Mouse (Mus musculus) c-Kit-positive CD71-positive TER-119-positive erythroid progenitor cells, embryonic 14.5 days (primary cell): ENCODE measurements around the gene Gnb4.

Experiments used
- DNase-seq: peaks from one replicate; pipeline ENCODE4 v3.0.0-alpha.2; 2013; ENCODE audit warnings: low spot score

Gnb4 gene

GRCm38 (mm10) chr3:32616331-32617052 is at the start of gene Gnb4:
Gene Gnb4 (minus strand): TSS chr3:32616585.
- DNase-seq, result no peak

- no peak for DNase-seq
Observed at GRCm38 (mm10) chr3:32661556-32661930, 45.2 kb upstream of the Gnb4 start.

- DNase-seq, result no peak
Observed at GRCm38 (mm10) chr3:32660831-32661555, 44.6 kb upstream of the Gnb4 start.

- DNase-seq, result no peak
Observed at GRCm38 (mm10) chr3:32660276-32660675, 43.9 kb upstream of the Gnb4 start.

- DNase-seq, result no peak
Observed at GRCm38 (mm10) chr3:32659506-32659905, 43.1 kb upstream of the Gnb4 start.

GRCm38 (mm10) chr3:32658821-32659220 is 42.4 kb upstream of the Gnb4 start:
- DNase-seq, result no peak

GRCm38 (mm10) chr3:32658401-32658800 is 42.0 kb upstream of the Gnb4 start:
- DNase-seq, result no peak

- no peak for DNase-seq
Observed at GRCm38 (mm10) chr3:32656398-32656994, 40.1 kb upstream of the Gnb4 start.

GRCm38 (mm10) chr3:32655994-32656393 is 39.6 kb upstream of the Gnb4 start:
- no peak for DNase-seq

GRCm38 (mm10) chr3:32652739-32653138 is 36.4 kb upstream of the Gnb4 start:
- no peak for DNase-seq

- DNase-seq, result no peak
Observed at GRCm38 (mm10) chr3:32649284-32649683, 32.9 kb upstream of the Gnb4 start.

- no peak for DNase-seq
Observed at GRCm38 (mm10) chr3:32646918-32647317, 30.5 kb upstream of the Gnb4 start.

GRCm38 (mm10) chr3:32644751-32645150 is 28.4 kb upstream of the Gnb4 start:
- DNase-seq, result no peak

- DNase-seq, result no peak
Observed at GRCm38 (mm10) chr3:32642116-32642515, 25.7 kb upstream of the Gnb4 start.

GRCm38 (mm10) chr3:32638240-32638639 is 21.9 kb upstream of the Gnb4 start:
- DNase-seq, result no peak

- DNase-seq, result no peak
Observed at GRCm38 (mm10) chr3:32632760-32633264, 16.4 kb upstream of the Gnb4 start.

- DNase-seq, result no peak
Observed at GRCm38 (mm10) chr3:32630210-32630609, 13.8 kb upstream of the Gnb4 start.

- DNase-seq, result no peak
Observed at GRCm38 (mm10) chr3:32628141-32628540, 11.8 kb upstream of the Gnb4 start.

- no peak for DNase-seq
Observed at GRCm38 (mm10) chr3:32622106-32622505, 5.7 kb upstream of the Gnb4 start.

GRCm38 (mm10) chr3:32621658-32622057 is 5.3 kb upstream of the Gnb4 start:
- DNase-seq, result no peak

GRCm38 (mm10) chr3:32617053-32617642 is 763 bp upstream of the Gnb4 start:
- DNase-seq, result no peak

GRCm38 (mm10) chr3:32616006-32616330 is 417 bp downstream of the Gnb4 start:
- no peak for DNase-seq

GRCm38 (mm10) chr3:32615376-32615775 is 1.0 kb downstream of the Gnb4 start:
- DNase-seq, result no peak
